Mouse (Mus musculus) C3H10T1/2 (cell line): ENCODE results near the gene Slc12a9. TPM values are rescaled to one million over a fixed set of nuclear protein-coding genes. Genes with fewer than 3 reads are reported as not detected.

ENCODE experiments used
- polyA plus RNA-seq, 2 experiments: library from polyadenylated mRNA; unstranded; fragments of >200 nt; fragmentation: generic; extraction: Trizol; gene quantifications; one replicate each; pipeline ENCODE4 v1.2.1; 2012; ENCODE audit warnings: missing spikeins in 2 of 2

Slc12a9 gene
- polyA plus RNA-seq: 10 to 100 TPM in 1 of 2 experiments, 1 to 10 TPM in 1; 6.4 to 15.2 TPM

GRCm38 (mm10) chr5:137333512-137334174, at the start of gene Slc12a9:
Gene Slc12a9, minus strand, starts transcription at chr5:137333597.

GRCm38 (mm10) chr5:137349384-137350204, 16.2 kb upstream of the Slc12a9 start, which contains the start of gene Ephb4:
Gene Ephb4, plus strand, starts transcription at chr5:137350109.

GRCm38 (mm10) chr5:137314193-137315083, 19.0 kb downstream of the Slc12a9 start, which contains the start of gene Trip6:
Gene Trip6, minus strand, starts transcription at chr5:137314404.

GRCm38 (mm10) chr5:137307071-137307912, 26.1 kb downstream of the Slc12a9 start, which contains the start of gene Srrt:
Gene Srrt, minus strand, starts transcription at chr5:137307674.

GRCm38 (mm10) chr5:137293839-137294743, 39.3 kb downstream of the Slc12a9 start, which contains the start of gene Ufsp1:
Gene Ufsp1, plus strand, starts transcription at chr5:137294629.

GRCm38 (mm10) chr5:137287032-137287952, 46.1 kb downstream of the Slc12a9 start, which contains the start of gene Ache:
Gene Ache, plus strand, starts transcription at chr5:137287519.

Other genes with a start within 250 kb of the Slc12a9 start
- gene Trim56, start 217.4 kb downstream of the Slc12a9 start, polyA plus RNA-seq: 1 to 10 TPM in 1 of 2 experiments, under 1 TPM in 1; 0.49 to 8.3 TPM
- gene Muc3, start 184.3 kb downstream of the Slc12a9 start, polyA plus RNA-seq: not detected
- not detected for gene Muc3a, start 121.2 kb downstream of the Slc12a9 start, polyA plus RNA-seq
- gene Ache, start 46.1 kb downstream of the Slc12a9 start, polyA plus RNA-seq: under 1 TPM; 0.02 to 0.06 TPM
- 10 to 100 TPM in 1 of 2 experiments, 1 to 10 TPM in 1; 3.2 to 12.3 TPM for gene Ufsp1, start 39.0 kb downstream of the Slc12a9 start, polyA plus RNA-seq
- 100 to 1,000 TPM in 1 of 2 experiments, 10 to 100 TPM in 1; 73.5 to 116 TPM for gene Srrt, start 25.9 kb downstream of the Slc12a9 start, polyA plus RNA-seq
- 10 to 100 TPM; 88.5 to 94.3 TPM for gene Trip6, start 19.2 kb downstream of the Slc12a9 start, polyA plus RNA-seq
- gene Ephb4, start 16.5 kb upstream of the Slc12a9 start, polyA plus RNA-seq: 10 to 100 TPM; 18.1 to 60.6 TPM
- under 1 TPM; 0.06 to 0.25 TPM for gene Zan, start 143.5 kb upstream of the Slc12a9 start, polyA plus RNA-seq
- 10 to 100 TPM; 44.2 to 57.6 TPM for gene Pop7, start 168.9 kb upstream of the Slc12a9 start, polyA plus RNA-seq
- gene Gigyf1, start 185.0 kb upstream of the Slc12a9 start, polyA plus RNA-seq: 10 to 100 TPM in 1 of 2 experiments, 1 to 10 TPM in 1; 2.8 to 14.6 TPM
- not detected for gene Epo, start 199.6 kb upstream of the Slc12a9 start, polyA plus RNA-seq
- 100 to 1,000 TPM; 814 to 936 TPM for gene Gnb2, start 199.9 kb upstream of the Slc12a9 start, polyA plus RNA-seq
- gene Actl6b, start 219.9 kb upstream of the Slc12a9 start, polyA plus RNA-seq: not detected
- gene Tfr2, start 236.2 kb upstream of the Slc12a9 start, polyA plus RNA-seq: under 1 TPM in 1 of 2 experiments, not detected in 1; 0.06 TPM